Mouse (Mus musculus) kidney, embryonic 15.5 days (tissue): ENCODE measurements around the gene Rnf157. TPM values are rescaled to one million over a fixed set of nuclear protein-coding genes. Genes with fewer than 3 reads are reported as not detected.

ENCODE experiments used
- ATAC-seq: fragments of 200-750 bp; cut with Nextera tagmentation; replicated peaks from 2 replicates; pipeline ENCODE4 v1.8.0; 2017; ENCODE audit warnings: moderate TSS enrichment; ENCODE audit not compliant: low FRiP score
- H3K27ac ChIP-seq: fragments of 300-500 bp; sonication (generic); 2 replicates; pipeline ENCODE4 v1.5.1; 2015; ENCODE audit warnings: mild to moderate bottlenecking, inconsistent platforms
- H3K27me3 ChIP-seq: fragments of 300-500 bp; sonication (generic); 2 replicates; pipeline ENCODE4 v1.6.1; 2015; ENCODE audit warnings: inconsistent platforms
- H3K36me3 ChIP-seq: fragments of 300-500 bp; sonication (generic); 2 replicates; pipeline ENCODE4 v1.6.1; 2015; ENCODE audit warnings: inconsistent platforms
- H3K4me1 ChIP-seq: fragments of 300-500 bp; sonication (generic); 2 replicates; pipeline ENCODE4 v1.6.1; 2015; ENCODE audit warnings: inconsistent platforms
- H3K4me2 ChIP-seq: fragments of 300-500 bp; sonication (generic); 2 replicates; pipeline ENCODE4 v1.6.1; 2015; ENCODE audit warnings: moderate library complexity, mild to moderate bottlenecking, inconsistent platforms
- H3K4me3 ChIP-seq: fragments of 300-500 bp; sonication (generic); replicated peaks from 2 replicates; pipeline ENCODE4 v1.5.1; 2015; ENCODE audit warnings: mild to moderate bottlenecking, inconsistent platforms
- H3K9ac ChIP-seq: fragments of 300-500 bp; sonication (generic); 2 replicates; pipeline ENCODE4 v1.6.1; 2015; ENCODE audit warnings: mild to moderate bottlenecking, inconsistent platforms
- H3K9me3 ChIP-seq: fragments of 300-500 bp; sonication (generic); replicated peaks from 2 replicates; pipeline ENCODE4 v1.6.1; 2016; ENCODE audit warnings: inconsistent platforms
- WGBS: fragments of 180-500 bp; shearing (Covaris S2); methylation state at CpG from one replicate; pipeline ENCODE4 v1.1.7; 2015; ENCODE audit warnings: mixed read lengths; 5-methylcytosine and 5-hydroxymethylcytosine counted together
- polyA plus RNA-seq: library from polyadenylated mRNA; unstranded; fragments of >200 nt; fragmentation: Nextera tagmentation; extraction: Ambion mirVana; gene quantifications from 2 replicates; pipeline ENCODE4 v1.2.1, GENCODE M21; 2015

Rnf157 gene
- 12.4 and 12.5 TPM in 2 replicates for polyA plus RNA-seq

- Histone ChIP-seq H3K9me3 (no peaks in the 10 kb centered on the region), H3K9ac (peak within 1 kb of the TSS; percentile 78), H3K4me3 (peak within 1 kb of the TSS; percentile 76), H3K4me1 (peaks cover 34% of the 10 kb centered on the region), H3K4me2 (peak within 1 kb of the TSS; percentile 98), H3K27ac (peak within 1 kb of the TSS; percentile 70), H3K36me3 (no peaks in the 10 kb centered on the region), H3K27me3 (no peaks in the 10 kb centered on the region)
- WGBS, result 2% methylated on average over 80 of the region's 82 CpGs
- peak; percentile 93 for ATAC-seq
Observed at GRCm38 (mm10) chr11:116412904-116413630, at the start of gene Rnf157. Gene Rnf157 (minus strand): TSS chr11:116413032.

DNA sequence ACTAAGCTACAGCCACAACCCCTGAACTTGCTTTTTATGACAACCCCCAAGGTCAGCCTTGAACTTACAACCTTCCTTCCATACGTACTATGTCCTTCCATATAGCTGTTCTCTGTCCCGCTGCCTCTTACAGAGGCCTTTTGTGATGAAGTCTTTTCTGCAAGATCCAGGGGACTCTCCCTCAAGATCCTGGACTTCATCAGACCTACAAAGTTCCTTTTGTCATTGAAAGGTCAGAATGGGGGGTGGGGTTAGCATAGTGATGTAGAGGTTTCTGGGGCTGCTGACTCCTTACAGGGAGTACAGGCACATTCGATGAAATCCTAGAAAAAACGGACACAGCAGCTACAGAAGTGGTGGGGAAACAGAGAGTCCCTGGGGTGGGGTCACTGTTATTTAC lies 47.0 kb upstream of the Rnf157 start:
- no peaks in the 10 kb centered on the region for H3K9me3 ChIP-seq
- H3K27me3 ChIP-seq, result no peaks in the 10 kb centered on the region
- H3K9ac ChIP-seq, result no peak overlapping the region
- H3K4me2 ChIP-seq, result no peak overlapping the region
- WGBS, result 69% methylated on average over 4 of the region's 4 CpGs
- peaks cover 4% of the 10 kb centered on the region for H3K4me1 ChIP-seq
- H3K36me3 ChIP-seq, result no peaks in the 10 kb centered on the region
- H3K4me3 ChIP-seq, result no peak overlapping the region
- H3K27ac ChIP-seq, result no peak overlapping the region
- no peak for ATAC-seq

DNA sequence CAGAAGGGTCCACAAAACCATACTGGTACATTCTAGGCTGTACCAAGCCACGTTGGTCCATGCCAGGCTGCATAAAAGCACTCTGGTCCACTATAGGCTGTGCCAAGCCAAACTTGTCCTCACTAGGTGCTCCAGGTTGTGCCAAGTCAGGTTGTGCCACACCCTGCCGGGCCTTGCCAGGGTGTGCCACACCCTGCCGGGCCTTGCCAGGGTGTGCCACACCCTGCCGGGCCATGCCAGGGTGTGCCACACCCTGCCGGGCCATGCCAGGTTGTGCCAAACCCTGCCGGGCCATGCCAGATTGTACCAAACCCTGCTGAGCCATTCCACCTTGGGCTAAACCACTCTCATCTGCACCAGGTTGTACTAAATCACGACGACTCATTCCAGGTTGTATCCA lies 43.4 kb upstream of the Rnf157 start:
- Histone ChIP-seq H3K9ac (no peak overlapping the region), H3K36me3 (no peaks in the 10 kb centered on the region), H3K27me3 (no peaks in the 10 kb centered on the region), H3K4me2 (no peak overlapping the region), H3K27ac (no peak overlapping the region), H3K4me3 (no peak overlapping the region), H3K4me1 (no peaks in the 10 kb centered on the region), H3K9me3 (no peaks in the 10 kb centered on the region)
- no peak for ATAC-seq
- 77% methylated on average over 8 of the region's 8 CpGs for WGBS

DNA sequence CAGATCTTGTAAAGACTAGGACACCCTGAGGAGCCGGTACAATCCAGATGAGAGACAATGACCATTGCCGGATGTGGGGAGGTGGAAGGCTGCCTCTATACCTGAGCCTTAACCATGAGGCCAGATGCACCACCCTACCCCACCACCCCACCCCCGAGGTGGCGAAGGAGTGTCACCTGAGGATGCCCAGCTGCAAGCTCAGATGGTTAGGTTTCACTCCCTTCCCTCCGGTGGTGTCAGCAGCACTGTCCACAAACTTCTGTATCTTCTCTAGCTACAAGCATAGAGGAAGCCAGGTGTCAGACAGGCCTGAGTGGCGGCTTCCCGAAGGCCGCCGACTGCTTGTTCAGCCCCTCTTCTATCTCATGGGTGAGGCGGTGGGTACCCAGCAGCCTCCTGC lies 41.1 kb upstream of the Rnf157 start:
- Histone ChIP-seq H3K9ac (no peak overlapping the region), H3K27me3 (no peaks in the 10 kb centered on the region), H3K4me1 (no peaks in the 10 kb centered on the region), H3K4me3 (no peak overlapping the region), H3K4me2 (no peak overlapping the region), H3K9me3 (no peaks in the 10 kb centered on the region; the same call in 1 of the 2 replicates), H3K27ac (no peak overlapping the region), H3K36me3 (no peaks in the 10 kb centered on the region)
- WGBS, result 87% methylated on average over 10 of the region's 10 CpGs
- no peak for ATAC-seq

GRCm38 (mm10) chr11:116449341-116449740 lies 36.5 kb upstream of the Rnf157 start:
- WGBS, result 90% methylated on average over 3 of the region's 3 CpGs
- H3K27ac ChIP-seq, result no peak overlapping the region
- peaks cover 22% of the 10 kb centered on the region for H3K4me1 ChIP-seq
- no peak for ATAC-seq
- H3K9ac ChIP-seq, result no peak overlapping the region
- peaks cover 22% of the 10 kb centered on the region for H3K27me3 ChIP-seq
- no peaks in the 10 kb centered on the region; the same call in 1 of the 2 replicates for H3K9me3 ChIP-seq
- no peak overlapping the region for H3K4me3 ChIP-seq
- H3K4me2 ChIP-seq, result no peak overlapping the region
- H3K36me3 ChIP-seq, result no peaks in the 10 kb centered on the region

GRCm38 (mm10) chr11:116447822-116448221 lies 35.0 kb upstream of the Rnf157 start:
- Histone ChIP-seq H3K27ac (no peak overlapping the region), H3K4me3 (no peak overlapping the region), H3K4me2 (no peak overlapping the region), H3K36me3 (no peaks in the 10 kb centered on the region), H3K9ac (no peak overlapping the region), H3K9me3 (no peaks in the 10 kb centered on the region; the same call in 1 of the 2 replicates), H3K4me1 (peaks cover 28% of the 10 kb centered on the region), H3K27me3 (peaks cover 22% of the 10 kb centered on the region)
- no peak for ATAC-seq
- WGBS, result 70% methylated on average over 5 of the region's 5 CpGs

DNA sequence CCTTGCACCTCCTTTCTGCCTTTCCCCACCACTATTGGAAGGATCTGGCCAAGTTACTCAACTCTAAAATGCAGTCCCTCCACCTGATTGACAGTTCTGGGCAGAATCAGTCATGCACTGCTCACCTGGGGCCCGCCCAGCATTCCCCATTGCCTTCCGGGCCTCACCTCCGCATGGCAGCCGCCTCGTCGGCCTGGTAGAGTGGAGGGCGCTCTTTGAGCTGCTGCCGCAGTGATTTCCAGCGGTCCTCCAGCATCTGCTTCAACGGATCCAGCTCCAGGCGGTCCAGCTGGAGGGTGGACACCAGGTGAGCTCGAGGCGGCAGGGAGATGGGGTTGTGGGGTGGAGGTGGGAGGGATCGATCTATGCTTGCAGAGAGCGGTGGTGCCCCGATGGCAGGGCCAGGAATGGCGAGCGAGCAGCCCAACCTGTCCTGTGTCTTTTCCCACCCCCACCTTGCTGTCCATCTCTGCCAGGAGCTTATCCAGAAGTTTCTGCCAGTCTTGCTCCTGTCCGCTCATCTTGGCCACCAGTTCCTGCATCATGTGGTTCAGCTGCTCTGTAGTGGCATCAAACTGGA lies 33.6 kb upstream of the Rnf157 start:
- H3K27me3 ChIP-seq, result peaks cover 22% of the 10 kb centered on the region
- peaks cover 34% of the 10 kb centered on the region for H3K4me1 ChIP-seq
- no peak overlapping the region for H3K9ac ChIP-seq
- H3K36me3 ChIP-seq, result no peaks in the 10 kb centered on the region
- no peak overlapping the region for H3K27ac ChIP-seq
- H3K4me3 ChIP-seq, result peak overlapping the region; percentile 15
- H3K9me3 ChIP-seq, result no peaks in the 10 kb centered on the region; the same call in 1 of the 2 replicates
- WGBS, result 12% methylated on average over 19 of the region's 19 CpGs
- peak overlapping the region; percentile 46 for H3K4me2 ChIP-seq
- ATAC-seq, result peak; percentile 20; the same call in 1 of the 2 replicates

- Histone ChIP-seq H3K36me3 (no peaks in the 10 kb centered on the region), H3K4me1 (peaks cover 39% of the 10 kb centered on the region), H3K4me3 (0 out of 2 replicates have a peak overlapping the region, but pooled peaks have one; percentile 15), H3K4me2 (peak overlapping the region; percentile 46), H3K9ac (0 out of 2 replicates have a peak overlapping the region, but pooled peaks have one; percentile 8), H3K27ac (no peak overlapping the region), H3K27me3 (peaks cover 22% of the 10 kb centered on the region), H3K9me3 (no peaks in the 10 kb centered on the region; the same call in 1 of the 2 replicates)
- ATAC-seq, result peak; percentile 26; the same call in 1 of the 2 replicates
- WGBS, result 20% methylated on average over 16 of the region's 16 CpGs
Observed at GRCm38 (mm10) chr11:116445596-116446307, 32.9 kb upstream of the Rnf157 start.

GRCm38 (mm10) chr11:116443935-116444334 lies 31.1 kb upstream of the Rnf157 start:
- Histone ChIP-seq H3K4me3 (no peak overlapping the region), H3K27ac (0 out of 2 replicates have a peak overlapping the region, but pooled peaks have one; percentile 56), H3K36me3 (peaks cover 10% of the 10 kb centered on the region), H3K9me3 (no peaks in the 10 kb centered on the region), H3K4me1 (peaks cover 57% of the 10 kb centered on the region), H3K4me2 (no peak overlapping the region), H3K27me3 (peaks cover 22% of the 10 kb centered on the region), H3K9ac (no peak overlapping the region)
- no peak for ATAC-seq
- 88% methylated on average over 6 of the region's 6 CpGs for WGBS

- Histone ChIP-seq H3K4me3 (no peak overlapping the region), H3K9ac (no peak overlapping the region), H3K27me3 (peaks cover 22% of the 10 kb centered on the region), H3K4me1 (peaks cover 57% of the 10 kb centered on the region), H3K36me3 (peaks cover 12% of the 10 kb centered on the region), H3K27ac (peak overlapping the region; percentile 56; the same call in 1 of the 2 replicates), H3K4me2 (no peak overlapping the region), H3K9me3 (no peaks in the 10 kb centered on the region)
- 69% methylated on average over 6 of the region's 6 CpGs for WGBS
- no peak for ATAC-seq
Observed at GRCm38 (mm10) chr11:116443311-116443710, 30.5 kb upstream of the Rnf157 start.

DNA sequence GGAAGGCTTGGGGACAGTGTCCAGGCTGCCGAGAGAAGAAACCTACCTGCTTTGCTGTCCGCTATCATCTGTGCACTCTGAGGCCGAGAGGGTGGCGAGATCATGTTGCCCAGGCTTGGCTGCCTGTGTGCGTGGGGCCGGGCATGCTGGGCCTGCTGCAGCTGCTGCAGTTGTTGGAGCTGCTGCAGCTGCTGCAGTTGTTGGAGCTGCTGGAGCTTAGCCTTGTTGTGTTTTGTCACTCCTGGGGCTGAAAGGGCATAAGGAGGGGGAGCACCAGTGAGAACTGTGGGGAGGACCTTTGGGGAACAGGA lies 30.0 kb upstream of the Rnf157 start:
- H3K4me2 ChIP-seq, result no peak overlapping the region
- no peak overlapping the region for H3K9ac ChIP-seq
- H3K4me3 ChIP-seq, result no peak overlapping the region

More for the DNA sequence above, 30.0 kb upstream of the Rnf157 start:
- peaks cover 57% of the 10 kb centered on the region for H3K4me1 ChIP-seq
- H3K36me3 ChIP-seq, result peaks cover 12% of the 10 kb centered on the region
- peaks cover 17% of the 10 kb centered on the region for H3K27me3 ChIP-seq
- 28% methylated on average over 6 of the region's 6 CpGs for WGBS
- ATAC-seq, result no peak
- peak overlapping the region; percentile 56; the same call in 1 of the 2 replicates for H3K27ac ChIP-seq
- no peaks in the 10 kb centered on the region for H3K9me3 ChIP-seq
